Mouse (Mus musculus): ENCODE data around the gene Rassf6.
A peak's percentile ranks its signal among the peaks of the same experiment; 100 is the strongest.

Rassf6 gene

DNA sequence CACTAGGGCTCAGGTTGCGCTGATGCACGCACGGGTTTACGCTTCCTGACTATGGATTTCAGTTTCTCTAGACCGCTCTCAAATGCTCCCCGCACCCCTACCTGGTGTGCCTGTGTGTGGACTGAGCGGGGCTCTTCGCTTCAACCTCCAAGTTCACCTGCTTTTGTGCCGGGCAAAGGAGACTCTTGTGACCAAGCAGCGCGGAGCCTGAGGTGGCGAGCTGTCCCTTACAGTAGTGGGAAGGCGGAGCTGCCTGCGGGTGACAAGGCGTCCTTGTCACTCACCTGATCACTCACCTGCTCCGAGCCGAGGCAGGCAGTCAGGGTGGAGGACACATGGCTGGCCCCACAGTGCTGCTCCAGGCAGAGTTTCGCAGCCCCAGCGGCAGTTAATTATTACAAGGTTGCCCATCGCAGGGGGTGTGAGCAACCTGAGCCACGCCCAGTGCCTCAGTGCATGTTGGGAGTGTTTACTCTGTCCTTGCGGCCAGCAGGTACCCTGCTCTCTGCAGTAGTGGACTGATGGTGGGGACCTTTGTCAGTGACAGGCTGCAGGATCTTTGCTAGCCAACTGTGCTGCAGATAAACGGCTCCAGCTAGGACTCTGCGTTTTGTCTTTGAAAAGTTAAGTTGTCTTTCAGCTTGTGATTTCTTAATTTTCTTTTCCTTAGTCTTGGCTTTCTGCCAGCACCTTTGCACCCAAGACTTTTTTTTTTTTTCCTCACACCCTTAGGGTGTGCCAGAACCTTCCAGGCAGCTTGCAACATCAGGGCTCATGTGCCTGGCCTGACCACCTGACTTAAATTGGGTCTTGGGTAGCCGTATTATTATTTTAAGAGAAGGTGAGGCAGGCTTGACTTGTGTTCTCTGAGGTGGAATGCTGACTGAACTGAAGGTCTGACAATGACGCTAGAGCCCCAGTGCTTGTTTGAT lies at the start of gene Rassf6:
Gene Rassf6 (minus strand): TSS at position 372 of the 932 bp plus-strand sequence.
- DNase-seq (ENCODE audit: low spot score in 2 of 2), result peak; percentile 65 to 72

DNA sequence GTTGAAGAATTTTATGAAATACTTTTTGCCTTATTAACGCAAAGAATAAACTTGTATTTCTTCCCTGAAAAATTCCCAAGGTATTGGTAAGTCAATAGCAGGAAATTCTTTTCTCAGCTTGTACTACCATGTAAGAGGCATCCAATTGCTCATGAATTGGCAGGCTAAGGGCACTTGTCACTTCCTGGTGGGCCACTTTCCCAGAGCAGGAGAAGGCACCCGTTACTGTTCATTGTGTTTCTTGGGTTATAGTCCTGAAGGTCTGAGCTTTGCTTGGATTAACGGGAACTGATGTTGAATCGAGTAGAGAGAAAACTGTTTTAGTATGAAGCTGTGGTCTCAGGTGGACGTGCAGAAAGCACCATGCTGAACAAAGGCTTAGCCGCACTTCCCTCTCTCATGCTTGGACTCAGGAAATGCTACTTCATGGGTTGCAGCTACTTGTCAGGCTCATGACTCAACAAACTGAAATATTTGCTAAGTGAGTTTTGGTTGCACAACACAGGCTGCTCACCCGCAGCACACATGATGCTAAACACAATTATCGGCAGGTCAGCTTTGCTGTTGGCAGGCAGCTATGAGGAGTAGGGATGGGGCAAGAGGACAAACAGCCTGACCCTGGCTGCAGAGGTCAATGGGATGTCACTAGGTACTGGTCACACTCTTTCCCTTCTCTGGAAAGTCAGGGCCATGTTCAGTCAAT lies 49.1 kb upstream of the Rassf6 start:
- peak; percentile 14 to 46 for DNase-seq (ENCODE audit: low spot score in 2 of 2)

DNA sequence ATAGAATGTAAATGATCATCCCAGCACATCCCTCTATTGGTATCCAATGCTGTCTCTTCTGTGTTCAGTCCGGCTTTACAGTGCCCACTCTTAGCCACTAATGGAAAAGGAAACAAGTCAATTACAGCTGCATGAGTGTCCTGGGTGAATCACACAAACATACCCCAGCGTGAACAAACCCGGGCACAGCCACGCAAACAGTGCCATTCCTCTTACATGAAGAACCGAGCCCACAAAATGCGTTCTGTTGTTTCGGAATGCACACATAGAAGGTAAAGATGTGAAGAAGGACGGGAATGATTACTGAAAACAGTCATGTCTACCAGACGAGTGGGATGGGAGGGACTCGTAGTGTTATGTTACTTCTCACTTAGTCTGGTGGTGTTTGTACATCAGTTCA lies 47.5 kb upstream of the Rassf6 start:
- no peak for DNase-seq (ENCODE audit: low spot score in 2 of 2)

DNA sequence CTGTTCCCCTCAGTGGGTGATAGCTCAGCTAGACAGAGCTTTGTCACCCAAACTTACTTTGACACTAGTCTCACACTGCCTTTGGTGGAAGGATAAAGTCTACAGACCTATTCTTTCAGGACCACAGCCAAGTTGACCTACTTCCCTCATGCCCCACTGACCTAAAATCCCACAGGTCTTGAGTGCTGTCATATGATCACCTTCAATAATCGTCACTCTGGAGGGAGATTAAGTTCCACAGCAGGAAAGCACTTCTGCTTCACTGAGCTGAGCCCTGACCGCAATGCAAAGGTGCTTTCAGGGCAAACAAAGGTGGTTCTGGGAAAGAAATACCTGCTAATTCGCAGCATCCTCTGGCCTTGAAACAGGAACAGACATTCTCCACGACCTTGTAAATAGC lies 44.5 kb upstream of the Rassf6 start:
- DNase-seq (ENCODE audit: low spot score in 2 of 2), result no peak

DNA sequence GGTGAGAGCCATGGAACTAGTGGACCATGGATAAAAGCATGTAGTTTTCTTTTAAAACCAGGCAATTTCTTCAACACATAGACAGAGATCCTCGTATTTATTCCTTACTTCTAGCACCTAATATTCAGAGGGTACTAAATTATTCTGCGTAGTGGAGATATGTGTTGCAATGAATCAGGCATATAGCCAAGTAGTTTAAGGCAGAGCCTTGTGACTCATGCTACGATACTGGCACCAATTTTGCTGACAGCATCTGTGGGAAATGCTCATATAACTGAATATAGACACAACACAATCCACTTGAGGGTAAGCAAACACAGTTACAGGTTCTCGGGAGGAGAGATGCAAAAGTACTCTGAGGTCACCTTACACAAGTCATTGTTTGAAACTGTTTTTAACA lies 41.4 kb upstream of the Rassf6 start:
- peak in 1 of 2 experiments; percentile 27 for DNase-seq (ENCODE audit: low spot score in 2 of 2)

DNA sequence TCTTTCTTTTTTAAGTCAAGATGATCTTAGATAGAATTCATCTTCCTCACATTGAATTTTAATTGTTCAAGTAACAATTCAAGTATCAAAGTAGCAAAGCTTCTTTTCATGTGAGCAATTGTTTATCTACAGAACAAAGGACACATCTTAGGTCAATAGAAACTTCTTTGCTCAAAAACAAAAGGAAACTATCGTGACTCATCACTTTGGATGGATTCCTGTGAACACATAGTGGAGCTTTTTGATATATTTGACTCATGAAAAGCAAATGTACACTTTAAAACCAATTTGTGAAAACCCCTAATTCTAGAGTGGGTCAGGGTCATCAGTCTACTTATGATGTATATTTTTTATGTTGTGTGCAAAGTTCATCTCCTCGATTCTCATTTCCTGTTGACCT lies 37.1 kb upstream of the Rassf6 start:
- no peak for DNase-seq (ENCODE audit: low spot score in 2 of 2)

DNA sequence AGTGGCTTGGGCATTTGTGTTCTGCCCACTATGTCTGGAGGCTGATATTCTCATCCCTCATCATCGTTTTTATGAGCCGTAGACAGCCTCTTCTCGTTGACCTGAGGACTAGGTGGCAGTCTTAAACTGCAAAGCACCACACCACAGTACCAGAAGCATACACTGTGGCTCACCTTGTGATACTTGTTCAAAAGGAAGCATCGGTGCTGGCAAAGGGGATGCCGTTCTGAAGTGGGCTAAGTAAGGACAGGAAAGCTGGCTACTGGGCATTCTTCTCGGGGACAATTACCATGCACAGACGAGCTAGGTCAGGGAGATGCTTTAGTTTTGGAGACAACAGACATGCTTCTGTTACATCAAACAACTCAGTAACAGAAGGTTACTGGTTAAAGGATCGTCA lies 21.4 kb upstream of the Rassf6 start:
- no peak for DNase-seq (ENCODE audit: low spot score in 2 of 2)

DNA sequence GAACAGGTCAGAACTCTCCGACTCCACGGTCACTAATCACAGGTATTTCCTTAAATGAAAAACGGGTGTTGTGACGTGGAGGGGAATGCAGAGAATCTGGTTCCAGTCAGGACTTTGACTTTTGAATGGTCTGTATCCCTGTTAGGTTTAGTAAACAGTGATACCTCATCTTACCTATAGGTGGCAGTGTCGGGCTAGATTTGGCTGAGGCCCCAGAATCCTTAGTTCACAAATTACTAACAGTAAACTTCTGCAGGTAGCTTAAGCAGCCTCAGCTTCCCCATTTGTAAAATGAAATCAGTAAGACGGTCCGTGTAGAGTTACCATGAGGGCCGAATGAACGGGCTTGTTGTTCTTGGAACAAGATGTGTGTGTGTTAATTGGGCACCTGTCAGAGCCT lies 21.0 kb upstream of the Rassf6 start:
- no peak for DNase-seq (ENCODE audit: low spot score in 2 of 2)

DNA sequence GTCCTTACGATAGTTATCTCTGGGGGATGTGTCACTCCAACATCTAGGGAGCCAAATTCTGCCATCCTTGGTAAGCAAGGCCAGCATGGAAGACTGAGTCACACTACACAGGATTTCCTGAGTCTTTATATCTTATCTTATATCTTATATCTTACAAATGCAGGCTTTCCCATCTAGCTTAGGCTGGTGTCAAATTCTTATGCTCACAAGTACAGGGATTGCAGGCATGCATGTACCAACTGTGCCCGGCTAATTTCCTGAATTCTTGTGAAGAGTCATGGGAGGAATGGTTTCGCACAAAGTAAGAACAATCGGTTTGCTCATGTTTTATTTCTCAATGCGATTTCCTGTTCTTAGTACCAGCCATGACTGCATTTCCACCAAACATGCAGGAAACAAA lies 20.0 kb upstream of the Rassf6 start:
- DNase-seq (ENCODE audit: low spot score in 2 of 2), result no peak

DNA sequence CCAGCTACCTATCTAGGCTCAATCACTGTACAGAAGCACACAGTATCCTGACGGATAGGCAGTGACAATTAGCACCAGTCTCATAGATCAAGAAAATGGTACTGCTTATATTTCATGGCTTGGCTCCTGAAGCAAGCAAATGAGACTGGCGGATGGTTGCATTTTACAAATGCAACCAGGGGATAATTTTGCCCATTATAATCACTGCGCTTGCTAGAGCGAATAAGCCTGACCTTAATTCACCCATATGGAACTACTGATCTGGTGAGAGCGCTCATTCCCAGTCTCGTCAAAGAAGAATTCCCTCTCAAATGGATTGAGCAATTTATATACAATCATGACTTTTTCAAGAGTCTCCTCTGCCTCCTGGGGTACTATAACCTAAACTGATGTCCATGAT lies 16.2 kb upstream of the Rassf6 start:
- DNase-seq (ENCODE audit: low spot score in 2 of 2), result no peak

DNA sequence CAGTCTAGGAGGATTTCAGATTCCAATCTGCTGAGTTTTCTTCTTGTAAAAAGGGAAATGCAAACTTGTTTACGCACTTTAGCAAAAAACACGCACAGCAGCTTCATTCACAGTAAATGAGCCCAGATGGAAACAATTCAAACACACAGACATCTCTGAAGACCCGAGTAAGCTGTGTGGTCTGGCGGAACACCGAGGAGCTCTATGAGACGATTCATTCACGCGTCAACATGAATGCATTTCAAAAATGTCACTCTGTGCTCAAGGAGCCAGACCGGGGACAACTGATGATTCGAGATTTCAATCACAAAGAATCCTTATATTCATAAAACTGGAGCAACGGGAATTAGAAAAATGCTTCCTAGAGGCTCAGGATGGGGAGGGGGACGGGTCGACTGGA lies 15.4 kb upstream of the Rassf6 start:
- DNase-seq (ENCODE audit: low spot score in 2 of 2), result no peak

DNA sequence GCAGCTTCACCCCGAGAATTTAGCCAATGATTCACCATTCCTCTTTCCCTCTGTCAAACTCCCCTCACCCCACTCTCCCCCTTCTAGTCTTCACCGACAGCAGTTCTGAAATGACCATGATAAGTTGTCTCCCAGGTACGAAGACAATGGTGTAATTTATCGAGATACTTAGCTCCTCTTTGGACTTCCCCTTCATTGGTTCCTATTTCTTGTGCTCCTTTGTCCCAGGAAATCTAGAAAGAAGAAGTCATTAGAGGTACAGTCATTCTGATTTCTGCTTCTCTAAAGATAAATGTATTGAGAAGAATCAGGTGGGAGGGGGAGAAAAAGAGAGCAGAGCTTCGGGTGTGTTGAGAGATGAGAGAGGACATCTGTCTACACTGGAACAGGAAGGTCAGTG lies 14.3 kb upstream of the Rassf6 start:
- DNase-seq (ENCODE audit: low spot score in 2 of 2), result no peak

DNA sequence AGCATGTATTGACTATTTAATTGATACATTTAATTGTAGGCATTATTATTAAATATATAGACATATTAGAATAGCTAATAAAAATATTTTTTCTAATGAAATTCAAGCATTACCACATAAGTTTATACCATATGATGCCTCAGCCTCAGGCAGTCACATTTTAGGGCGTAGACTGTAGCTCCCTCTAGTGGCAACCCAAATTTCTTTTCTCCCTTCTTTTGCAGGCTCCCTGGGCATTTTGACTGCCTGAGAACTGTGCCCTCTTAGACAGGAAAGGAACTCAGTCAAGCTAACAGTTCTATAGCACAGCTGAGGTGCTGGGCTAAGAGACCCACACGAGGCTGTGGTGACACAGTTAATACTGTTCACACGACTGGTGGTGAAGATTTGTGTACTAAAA lies 12.3 kb upstream of the Rassf6 start:
- no peak for DNase-seq (ENCODE audit: low spot score in 2 of 2)

DNA sequence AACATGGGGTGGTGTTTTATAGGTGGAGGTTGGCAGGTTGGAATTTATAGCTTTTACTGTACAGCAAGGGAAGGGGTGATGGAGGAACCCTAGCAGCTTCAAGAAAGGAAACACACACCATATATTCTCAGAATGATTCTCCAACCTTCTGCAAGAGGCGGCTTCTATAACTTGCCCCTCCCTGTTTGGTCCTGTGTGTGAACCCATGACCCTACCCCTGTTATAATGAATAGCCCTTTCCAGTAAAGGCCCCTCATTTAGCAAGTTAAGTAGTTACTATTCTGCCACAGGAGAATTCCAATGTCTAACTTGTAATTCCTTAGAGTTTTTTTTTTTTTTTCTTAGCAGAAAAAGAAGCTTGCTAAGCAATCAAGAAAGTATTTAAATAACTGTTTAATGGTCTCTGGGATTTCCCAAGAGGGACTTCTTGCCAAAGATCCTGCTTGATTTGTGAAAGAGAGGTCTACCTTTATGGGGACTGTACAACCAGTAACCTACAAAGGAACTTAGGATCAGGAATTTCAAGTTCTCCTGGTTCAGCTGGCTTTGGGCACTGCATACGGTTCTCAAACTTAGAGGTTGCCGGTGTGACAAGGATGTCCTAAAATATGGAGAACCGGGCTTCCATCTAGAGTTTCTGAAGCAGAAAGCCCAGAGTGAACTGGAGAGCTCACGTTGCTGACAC lies 10.2 kb upstream of the Rassf6 start:
- DNase-seq (ENCODE audit: low spot score in 2 of 2), result no peak

DNA sequence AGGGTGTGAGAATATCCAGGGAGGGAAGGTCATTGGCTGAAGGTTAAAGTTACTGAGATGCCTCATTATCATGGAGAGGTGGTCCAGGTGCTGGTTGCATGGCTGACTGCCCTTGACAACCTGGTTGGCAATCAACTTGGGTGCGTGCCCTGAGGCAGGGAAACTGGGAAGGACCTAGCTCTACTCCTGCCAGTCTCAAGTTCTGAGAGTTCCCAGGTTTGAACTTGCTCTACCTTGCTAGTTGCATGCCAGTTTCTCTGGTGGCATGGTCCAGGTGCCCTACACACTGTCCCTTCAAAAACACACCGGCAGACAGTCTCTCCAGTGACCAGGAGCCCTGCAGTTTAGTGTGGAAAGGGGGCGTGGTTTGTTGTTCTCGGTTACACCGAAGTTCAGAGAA lies 7.0 kb upstream of the Rassf6 start:
- DNase-seq (ENCODE audit: low spot score in 2 of 2), result no peak

DNA sequence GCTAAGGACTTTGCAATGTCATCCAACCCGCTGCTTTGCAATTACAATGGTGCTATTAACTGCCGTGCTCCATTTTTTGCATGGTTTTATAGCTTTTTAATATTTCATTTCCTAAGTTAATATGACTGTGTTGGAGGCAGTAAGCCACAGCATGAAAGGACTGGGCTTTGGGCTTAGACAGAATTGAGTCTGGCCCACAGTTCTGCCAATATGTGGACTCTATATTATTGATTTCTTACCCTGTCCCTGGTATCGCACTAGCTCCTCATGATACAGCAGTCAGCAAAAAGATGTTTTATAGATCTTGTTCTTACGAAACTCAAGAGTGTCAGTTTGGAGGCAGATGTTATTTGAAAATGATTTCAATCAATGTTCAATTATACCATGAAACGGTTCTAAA lies 5.9 kb upstream of the Rassf6 start:
- no peak for DNase-seq (ENCODE audit: low spot score in 2 of 2)

DNA sequence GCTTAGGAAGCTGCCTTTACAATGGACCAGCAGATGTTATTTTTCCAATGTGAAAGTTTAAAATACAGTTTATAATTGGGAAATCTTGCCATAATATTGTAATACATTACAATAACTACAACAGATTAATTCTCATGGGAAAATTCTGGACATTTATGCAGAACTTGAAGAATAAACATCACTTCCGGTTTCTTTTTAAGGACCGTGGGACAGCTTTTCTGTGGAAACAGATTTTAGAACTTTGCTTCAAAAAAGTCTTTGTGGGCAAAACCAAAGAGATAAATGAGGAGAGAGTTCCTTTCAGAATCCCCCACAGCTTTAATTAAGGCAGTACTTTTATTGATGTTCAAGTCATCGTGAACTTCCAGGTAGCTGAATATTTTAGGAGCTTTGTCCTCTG lies 5.1 kb upstream of the Rassf6 start:
- no peak for DNase-seq (ENCODE audit: low spot score in 2 of 2)

DNA sequence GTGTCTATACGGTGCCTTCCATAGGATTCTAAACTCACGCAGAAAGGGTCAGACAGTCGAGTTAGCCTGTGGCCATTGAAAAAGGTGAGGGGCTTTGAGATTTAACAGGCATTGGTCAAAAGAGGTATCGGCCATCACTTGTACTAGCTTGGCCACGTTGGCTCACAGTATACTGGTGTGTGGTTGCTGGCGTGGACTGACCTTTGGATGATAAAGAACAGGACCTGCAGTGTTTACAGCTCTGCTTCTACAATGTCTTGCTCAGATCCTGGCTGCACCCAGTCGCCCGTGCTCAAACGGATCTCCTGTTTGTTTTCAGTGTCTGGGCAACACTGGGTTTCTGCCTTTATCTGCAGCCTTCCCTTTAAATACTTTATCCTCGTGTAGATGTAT lies 757 bp upstream of the Rassf6 start:
- DNase-seq (ENCODE audit: low spot score in 2 of 2), result no peak

DNA sequence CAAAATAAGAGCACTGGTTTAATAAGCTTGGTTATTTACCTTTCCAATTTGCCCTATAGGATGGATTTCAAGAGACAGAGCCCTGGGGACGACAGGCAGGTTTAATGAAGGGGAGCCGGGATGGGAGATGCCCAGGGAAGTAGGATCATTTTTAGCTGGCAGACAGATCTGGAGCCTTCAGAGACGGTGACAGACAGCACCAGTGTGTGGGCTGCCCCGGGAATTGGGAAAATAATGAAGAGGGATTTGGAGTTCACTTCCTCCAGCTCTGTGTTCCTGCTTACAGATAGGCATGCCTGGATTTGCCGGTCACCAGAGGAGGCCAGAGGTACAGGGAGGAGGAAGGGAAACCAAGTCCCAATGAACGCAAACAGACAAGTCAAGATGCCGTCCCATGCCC lies 5.6 kb downstream of the Rassf6 start:
- DNase-seq (ENCODE audit: low spot score in 2 of 2), result no peak

DNA sequence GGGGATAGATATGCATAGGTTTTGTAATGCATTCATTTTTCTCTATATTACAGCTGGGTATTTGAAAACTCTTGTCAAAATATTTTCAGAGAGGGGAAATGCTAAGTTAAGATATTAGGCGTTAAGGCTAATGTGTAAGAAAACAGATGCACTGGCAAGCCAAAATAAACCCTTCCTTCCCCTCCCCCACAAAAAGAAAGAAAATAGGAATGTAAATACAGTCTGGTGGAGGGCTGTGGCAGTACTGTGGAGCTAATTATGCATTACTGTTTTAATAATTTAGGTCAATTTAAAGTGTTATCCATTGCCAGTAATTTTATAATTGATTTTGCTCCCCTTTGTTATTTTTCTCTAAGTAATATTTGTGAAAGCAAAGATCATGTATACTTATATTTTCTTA lies 11.9 kb downstream of the Rassf6 start:
- DNase-seq (ENCODE audit: low spot score in 2 of 2), result no peak

DNA sequence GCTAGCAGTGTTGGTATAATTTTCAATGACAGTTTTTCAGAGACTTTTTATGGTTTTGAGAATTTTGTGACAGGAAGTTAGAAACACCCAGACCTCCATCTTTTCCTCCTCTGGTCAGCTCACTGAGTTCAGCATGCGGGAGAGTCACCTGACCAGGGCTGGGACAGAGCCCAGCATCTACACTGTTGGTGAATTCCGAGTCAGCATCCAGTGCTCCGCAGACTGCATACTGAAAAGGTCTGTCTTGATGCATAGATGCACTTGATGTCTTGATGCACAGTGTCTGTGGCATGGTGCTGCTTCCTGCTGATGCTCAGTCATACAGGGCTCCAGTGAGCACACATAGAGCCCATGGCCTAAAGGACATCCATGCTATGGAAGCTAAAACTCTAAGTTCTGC lies 12.4 kb downstream of the Rassf6 start:
- DNase-seq (ENCODE audit: low spot score in 2 of 2), result no peak

DNA sequence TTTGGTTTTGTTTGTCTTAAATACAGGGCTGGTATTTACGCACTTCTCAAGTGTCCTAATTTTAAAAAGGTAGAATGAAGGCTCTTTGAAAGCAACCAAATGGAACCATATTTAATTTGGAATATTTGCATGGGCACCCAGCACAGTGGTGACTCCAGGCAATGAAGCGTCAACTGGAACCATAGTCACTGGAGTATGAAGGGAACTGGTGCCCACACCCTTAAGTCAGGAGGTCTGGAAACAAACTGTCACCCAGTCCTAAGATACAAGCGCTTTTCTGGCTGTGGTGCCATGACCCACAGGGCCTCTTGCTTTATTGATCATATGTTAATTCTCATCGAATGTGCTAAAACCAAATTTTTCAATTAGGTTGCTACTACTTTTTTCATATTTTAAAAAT lies 13.0 kb downstream of the Rassf6 start:
- DNase-seq (ENCODE audit: low spot score in 2 of 2), result no peak

Data from urinary bladder, adult 18-20 months (tissue).